Comparison of ENCODE assay signal across 9 mouse cellular contexts in the genomic region with DNA sequence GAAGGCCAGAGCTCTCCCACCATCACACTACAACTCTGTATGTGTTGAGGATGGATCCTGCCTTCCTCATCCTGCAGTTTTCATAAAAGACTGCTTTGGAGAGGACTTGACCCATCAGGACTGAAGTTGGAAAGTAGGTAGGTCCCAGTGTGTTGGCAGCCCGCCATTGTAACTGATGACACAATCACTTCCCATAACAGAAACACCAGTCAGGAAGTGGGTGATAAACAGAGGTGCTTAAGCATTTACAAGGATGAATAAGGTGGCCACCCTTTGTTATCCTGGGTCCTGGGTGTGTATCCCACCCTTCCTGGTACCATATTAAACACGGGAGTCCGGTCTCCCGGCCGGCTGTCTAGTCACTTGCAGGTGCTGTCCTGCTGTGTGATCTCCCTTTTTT.
DNase-seq lines count a peak whose midpoint lies in the region; ATAC-seq lines count a peak whose summit lies in the region.
"Had no signal": no experiment of that assay in that cellular context is flagged by ENCODE, and none has a peak within 500 bp of the region (broad histone marks: within the 10 kb centered on the region; RNA-seq: fewer than 3 reads in every experiment).

No protein-coding gene starts in this region.

- peak; percentile 50; the same call in 1 of the 2 replicates for ATAC-seq in common myeloid progenitor, adult 5-6 weeks (replicated peaks; ENCODE audit: low read depth, poor library complexity, severe bottlenecking)
- ATAC-seq in megakaryocyte, adult 5-6 weeks (ENCODE audit: poor library complexity, severe bottlenecking), result peak; percentile 45
- ATAC-seq: intestine, embryonic 15.5 days had no signal

- DNase-seq in kidney, postnatal 14 days, result peak; percentile 29
- DNase-seq in kidney, adult 9 months, result no peak
- peak; percentile 29 for DNase-seq in NIH3T3 (ENCODE audit: low read depth)
- no peak for DNase-seq in thymus, postnatal 25 days
- DNase-seq in embryo, embryonic 11 days, result no peak
- DNase-seq: gastrocnemius, postnatal 10 days had no signal

Comparison
In these comparisons a context has a peak if more than half of its experiments do, and no peak if none do; other contexts are left out.
1. DNase-seq: peak in kidney, postnatal 14 days (single experiment) and NIH3T3 (single experiment); none in kidney, adult 9 months (single experiment), thymus, postnatal 25 days (single experiment) and embryo, embryonic 11 days (single experiment).